Mouse (Mus musculus) CH12.LX (cell line): ENCODE measurements at regions not wholly inside any gene's neighbourhood (a gene's known extent, or its start where the extent isn't known, plus 50 kb on each side); places are given as distances from the start of the nearest gene placed in this dataset.
A peak's percentile ranks its signal among the peaks of the same experiment; 100 is the strongest.

ENCODE experiments used
- CTCF ChIP-seq, 2 experiments: IDR thresholded peaks in 1 of 2; conservative IDR thresholded peaks in 1 of 2; 2 replicates each; pipeline ENCODE4 v1.5.1; 2011 to 2012; ENCODE audit warnings: low read depth in 2 of 2, low read length in 2 of 2, improper control_type of control experiment in 1 of 2, inconsistent platforms in 1 of 2, mild to moderate bottlenecking in 1 of 2, moderate library complexity in 1 of 2
- ELF1 ChIP-seq: IDR thresholded peaks from 2 replicates; pipeline ENCODE4 v1.6.1; 2014; ENCODE audit warnings: low read depth, mild to moderate bottlenecking, inconsistent platforms, low read length, improper control_type of control experiment
- EP300 ChIP-seq: IDR thresholded peaks from 2 replicates; pipeline ENCODE4 v1.6.1; 2011; ENCODE audit warnings: low read length, improper control_type of control experiment
- GABPA ChIP-seq: IDR thresholded peaks from 2 replicates; pipeline ENCODE4 v1.6.1; 2012; ENCODE audit warnings: low read depth, low read length, improper control_type of control experiment, inconsistent platforms; ENCODE audit not compliant: insufficient replicate concordance
- KAT2A ChIP-seq: IDR thresholded peaks from 2 replicates; pipeline ENCODE4 v1.6.1; 2012; ENCODE audit warnings: low read length, improper control_type of control experiment, inconsistent platforms; ENCODE audit not compliant: insufficient replicate concordance
- MYC ChIP-seq: IDR thresholded peaks from 2 replicates; pipeline ENCODE4 v1.6.1; 2011; ENCODE audit warnings: low read depth, mild to moderate bottlenecking, improper control_type of control experiment, low read length
- NELFE ChIP-seq: IDR thresholded peaks from 2 replicates; pipeline ENCODE4 v1.6.1; 2011; ENCODE audit warnings: low read depth, low read length, improper control_type of control experiment
- NRF1 ChIP-seq: IDR thresholded peaks from 2 replicates; pipeline ENCODE4 v1.6.1; 2014; ENCODE audit warnings: low read depth, mild to moderate bottlenecking, inconsistent platforms, low read length, improper control_type of control experiment, moderate library complexity
- POLR2A ChIP-seq: IDR thresholded peaks from 2 replicates; pipeline ENCODE4 v1.6.1; 2011; ENCODE audit warnings: low read depth, mild to moderate bottlenecking, improper control_type of control experiment, low read length
- SIN3A ChIP-seq: IDR thresholded peaks from 2 replicates; pipeline ENCODE4 v1.6.1; 2012; ENCODE audit warnings: low read length, improper control_type of control experiment, inconsistent platforms
- UBTF ChIP-seq: IDR thresholded peaks from 2 replicates; pipeline ENCODE4 v1.6.1; 2012; ENCODE audit warnings: low read depth, mild to moderate bottlenecking, inconsistent platforms, low read length, improper control_type of control experiment, moderate library complexity
- USF1 ChIP-seq: IDR thresholded peaks from 2 replicates; pipeline ENCODE4 v1.6.1; 2014; ENCODE audit warnings: low read depth, mild to moderate bottlenecking, inconsistent platforms, low read length, improper control_type of control experiment
- USF2 ChIP-seq: conservative IDR thresholded peaks from 2 replicates; pipeline ENCODE4 v1.6.1; 2011; ENCODE audit warnings: low read depth, low read length, improper control_type of control experiment
- ZC3H11A ChIP-seq: IDR thresholded peaks from 2 replicates; pipeline ENCODE4 v1.6.1; 2012; ENCODE audit warnings: low read depth, mild to moderate bottlenecking, inconsistent platforms, low read length, improper control_type of control experiment

DNA sequence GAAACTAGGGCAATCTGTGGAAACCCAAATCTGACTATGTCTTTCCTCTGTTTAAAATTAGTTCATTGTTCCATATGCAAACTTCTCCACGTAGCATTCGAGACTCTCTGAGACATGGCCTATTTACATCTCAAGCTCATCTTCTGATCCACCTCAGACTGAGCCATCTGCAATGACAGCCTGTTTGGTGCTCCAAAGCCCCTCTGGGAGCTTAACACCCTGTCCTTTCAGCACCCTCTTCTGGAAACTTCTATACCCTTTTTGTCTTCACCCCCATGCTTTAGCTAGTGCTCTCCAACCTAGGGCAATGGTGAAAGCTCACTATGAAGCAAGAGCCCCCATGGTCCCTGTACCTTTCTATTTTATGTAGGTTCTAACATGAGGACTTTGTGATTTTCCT lies 379.7 kb downstream of the Lpin1 start:
- TF ChIP-seq GABPA, result no peak
- no peak for TF ChIP-seq ZC3H11A
- TF ChIP-seq USF2, result no peak
- no peak for TF ChIP-seq SIN3A
- no peak for TF ChIP-seq ELF1
- TF ChIP-seq EP300, result no peak
- no peak for TF ChIP-seq NRF1
- no peak for TF ChIP-seq KAT2A
- TF ChIP-seq CTCF (conservative IDR thresholded peaks at IDR 0.05 in 1 of 2, IDR thresholded peaks at IDR 0.05 in 1 of 2; ENCODE audit: low read depth in 2 of 2, low read length in 2 of 2), result peak in 1 of 2 experiments; percentile 46; a peak in 2 of 4 replicates
- TF ChIP-seq MYC, result no peak
- TF ChIP-seq USF1, result no peak
- TF ChIP-seq UBTF, result no peak
- TF ChIP-seq POLR2A, result no peak
- TF ChIP-seq NELFE, result no peak
